Mouse (Mus musculus): ENCODE measurements around the gene Snx27. TPM values are rescaled to one million over a fixed set of nuclear protein-coding genes. Genes with fewer than 3 reads are reported as not detected.

The Snx27 gene
- 66.8 and 71.0 TPM in 2 replicates for polyA plus RNA-seq (2014; fragmentation: Nextera tagmentation; extraction: Ambion mirVana)

DNA sequence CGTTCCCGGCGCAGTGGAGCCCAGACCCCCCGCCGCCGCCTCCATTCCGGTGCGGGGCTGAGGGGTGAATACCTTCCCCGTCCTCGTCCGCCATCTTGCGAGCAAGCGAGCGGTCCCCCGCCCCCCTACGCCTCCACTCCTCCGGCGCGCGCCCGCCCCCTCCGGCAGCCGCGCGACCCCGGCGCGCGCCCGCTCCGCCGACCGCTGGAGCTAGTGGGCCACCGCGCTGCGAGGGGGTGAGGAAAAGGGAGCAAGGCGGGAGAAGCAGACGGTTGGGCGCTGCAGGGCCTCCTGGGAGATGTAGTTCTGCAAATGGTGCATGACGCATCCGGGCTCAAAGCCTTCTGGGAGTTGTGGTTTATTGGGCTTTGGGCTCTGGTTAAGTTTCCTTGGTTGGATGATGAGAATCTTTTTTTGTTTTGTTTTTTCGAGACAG is at the start of gene Snx27:
Gene Snx27 (minus strand): TSS at position 261 of the 436 bp plus-strand sequence.
- H3K4me2 ChIP-seq (ENCODE audit: low read length) = peak within 1 kb of the TSS; percentile 85
- peak; percentile 97 for ATAC-seq (ENCODE audit: low FRiP score, low TSS enrichment)
- peaks cover 25% of the 10 kb centered on the region for H3K4me1 ChIP-seq (ENCODE audit: control insufficient read depth, insufficient read depth, low read length)
- H3K27ac ChIP-seq (replicated peaks; ENCODE audit: low read depth, low read length) = peak within 1 kb of the TSS; percentile 86
- under 1% methylated on average over 42 of the region's 42 CpGs for WGBS
- H3K9ac ChIP-seq (replicated peaks; ENCODE audit: low read length) = peak within 1 kb of the TSS; percentile 81
- peak within 1 kb of the TSS; percentile 81 for H3K4me3 ChIP-seq (replicated peaks; ENCODE audit: low read depth, low read length)
- H3K9me3 ChIP-seq (ENCODE audit: control insufficient read depth, low read length) = no peaks in the 10 kb centered on the region
- no peaks in the 10 kb centered on the region for H3K27me3 ChIP-seq (ENCODE audit: control insufficient read depth, insufficient read depth, low read length)
- H3K36me3 ChIP-seq (ENCODE audit: control insufficient read depth, insufficient read depth, low read length) = no peaks in the 10 kb centered on the region
- peak; percentile 98 for DNase-seq

DNA sequence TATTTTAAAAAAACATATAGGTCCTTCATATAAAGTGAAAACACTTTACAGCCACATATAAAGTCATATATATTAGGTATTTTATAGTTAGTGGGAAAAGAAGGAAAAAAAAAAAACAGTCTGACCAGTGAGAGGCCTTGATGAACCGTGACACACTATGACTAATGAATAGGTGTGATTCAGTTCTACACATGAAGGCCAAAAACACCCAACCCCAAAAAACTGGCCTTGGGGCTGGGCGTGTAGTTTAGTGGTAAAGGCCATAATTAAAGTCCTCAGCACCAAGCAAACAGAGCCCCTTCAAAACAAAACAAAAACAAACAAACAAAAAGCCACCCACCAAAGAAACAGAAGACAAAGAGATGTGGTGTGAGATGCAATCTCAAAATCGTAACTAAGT is 47.4 kb upstream of the Snx27 start:
- H3K4me2 ChIP-seq (ENCODE audit: low read length) = no peak overlapping the region
- no peak for ATAC-seq (ENCODE audit: low FRiP score, low TSS enrichment)
- 82% methylated on average over 3 of the region's 3 CpGs for WGBS
- H3K4me3 ChIP-seq (replicated peaks; ENCODE audit: low read depth, low read length) = no peak overlapping the region
- H3K9ac ChIP-seq (replicated peaks; ENCODE audit: low read length) = no peak overlapping the region
- no peaks in the 10 kb centered on the region for H3K36me3 ChIP-seq (ENCODE audit: control insufficient read depth, insufficient read depth, low read length)
- no peaks in the 10 kb centered on the region for H3K9me3 ChIP-seq (ENCODE audit: control insufficient read depth, low read length)
- H3K4me1 ChIP-seq (ENCODE audit: control insufficient read depth, insufficient read depth, low read length) = no peaks in the 10 kb centered on the region
- no peaks in the 10 kb centered on the region for H3K27me3 ChIP-seq (ENCODE audit: control insufficient read depth, insufficient read depth, low read length)
- H3K27ac ChIP-seq (replicated peaks; ENCODE audit: low read depth, low read length) = no peak overlapping the region
- no peak for DNase-seq

DNA sequence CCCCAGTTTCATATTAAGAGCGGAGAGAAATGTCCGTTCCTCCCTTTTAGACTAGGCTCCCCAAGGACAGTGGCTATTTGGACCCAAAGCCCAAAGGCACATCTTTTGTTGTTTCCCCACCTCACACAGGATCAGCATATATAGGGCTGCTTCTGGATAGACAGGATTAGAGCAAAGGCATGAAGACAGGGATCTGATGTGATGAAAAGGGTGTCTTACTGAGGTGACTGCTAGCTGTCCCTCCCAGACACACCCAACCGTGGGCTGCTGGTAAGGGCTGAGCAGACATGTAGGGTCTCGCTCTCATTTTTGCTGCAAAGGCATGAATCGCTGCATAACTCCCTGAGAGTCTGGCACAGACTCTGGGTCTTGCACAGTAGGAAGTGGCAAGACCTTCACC is 46.2 kb upstream of the Snx27 start:
- WGBS = 82% methylated on average over 5 of the region's 5 CpGs
- no peaks in the 10 kb centered on the region for H3K36me3 ChIP-seq (ENCODE audit: control insufficient read depth, insufficient read depth, low read length)
- no peaks in the 10 kb centered on the region for H3K4me1 ChIP-seq (ENCODE audit: control insufficient read depth, insufficient read depth, low read length)
- no peak overlapping the region for H3K4me3 ChIP-seq (replicated peaks; ENCODE audit: low read depth, low read length)
- H3K9ac ChIP-seq (replicated peaks; ENCODE audit: low read length) = no peak overlapping the region
- no peak for DNase-seq
- ATAC-seq (ENCODE audit: low FRiP score, low TSS enrichment) = no peak
- H3K27ac ChIP-seq (replicated peaks; ENCODE audit: low read depth, low read length) = no peak overlapping the region
- no peaks in the 10 kb centered on the region for H3K9me3 ChIP-seq (ENCODE audit: control insufficient read depth, low read length)
- no peak overlapping the region for H3K4me2 ChIP-seq (ENCODE audit: low read length)
- no peaks in the 10 kb centered on the region for H3K27me3 ChIP-seq (ENCODE audit: control insufficient read depth, insufficient read depth, low read length)

DNA sequence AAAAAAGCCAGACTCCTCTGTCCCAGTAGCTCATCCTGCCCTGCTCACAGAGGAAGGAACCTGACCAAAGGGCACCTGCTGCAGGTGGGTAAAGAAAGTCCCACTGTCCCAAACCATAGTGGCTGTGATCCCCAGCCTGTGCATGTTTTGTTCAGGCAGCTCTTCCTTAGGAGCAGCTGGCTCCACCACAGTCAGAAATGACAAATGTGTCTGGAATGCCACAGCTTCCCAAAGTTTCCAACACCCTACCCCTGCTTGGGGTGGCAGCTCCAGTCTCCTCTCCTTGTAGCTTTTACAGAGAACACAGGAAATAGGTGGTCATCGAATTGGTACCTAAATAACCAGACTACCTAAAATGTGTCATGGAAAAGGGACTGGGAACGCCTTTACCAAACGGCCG is 41.8 kb upstream of the Snx27 start:
- WGBS = 90% methylated on average over 4 of the region's 4 CpGs
- H3K27ac ChIP-seq (replicated peaks; ENCODE audit: low read depth, low read length) = no peak overlapping the region
- H3K4me3 ChIP-seq (replicated peaks; ENCODE audit: low read depth, low read length) = no peak overlapping the region
- no peaks in the 10 kb centered on the region for H3K4me1 ChIP-seq (ENCODE audit: control insufficient read depth, insufficient read depth, low read length)
- no peaks in the 10 kb centered on the region for H3K9me3 ChIP-seq (ENCODE audit: control insufficient read depth, low read length)
- ATAC-seq (ENCODE audit: low FRiP score, low TSS enrichment) = no peak
- no peaks in the 10 kb centered on the region for H3K27me3 ChIP-seq (ENCODE audit: control insufficient read depth, insufficient read depth, low read length)
- no peak overlapping the region for H3K4me2 ChIP-seq (ENCODE audit: low read length)
- DNase-seq = no peak
- no peak overlapping the region for H3K9ac ChIP-seq (replicated peaks; ENCODE audit: low read length)
- H3K36me3 ChIP-seq (ENCODE audit: control insufficient read depth, insufficient read depth, low read length) = no peaks in the 10 kb centered on the region

DNA sequence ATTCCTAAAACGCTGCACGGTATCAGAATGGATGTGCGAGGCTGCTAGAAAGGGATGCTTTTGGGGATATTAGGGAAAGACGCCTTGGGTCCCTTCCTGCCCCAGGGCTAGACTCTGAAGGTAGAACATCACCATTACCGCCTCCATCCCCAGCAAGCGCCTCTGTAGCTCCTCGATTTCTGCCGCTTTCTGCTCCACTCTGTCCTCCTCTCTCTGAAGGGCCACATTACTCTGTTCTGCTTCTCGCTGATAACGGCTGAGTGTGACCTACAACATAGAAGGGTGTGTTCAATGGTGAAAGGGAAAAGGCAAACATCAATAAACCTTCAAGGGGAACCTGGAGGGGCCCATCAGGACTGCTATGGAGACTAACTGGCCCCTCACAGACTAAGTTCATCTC is 40.0 kb upstream of the Snx27 start:
- H3K27me3 ChIP-seq (ENCODE audit: control insufficient read depth, insufficient read depth, low read length) = no peaks in the 10 kb centered on the region
- no peaks in the 10 kb centered on the region for H3K9me3 ChIP-seq (ENCODE audit: control insufficient read depth, low read length)
- no peak overlapping the region for H3K27ac ChIP-seq (replicated peaks; ENCODE audit: low read depth, low read length)
- no peak overlapping the region for H3K4me2 ChIP-seq (ENCODE audit: low read length)
- DNase-seq (no peak), ATAC-seq (ENCODE audit: low FRiP score, low TSS enrichment) (no peak)
- no peak overlapping the region for H3K4me3 ChIP-seq (replicated peaks; ENCODE audit: low read depth, low read length)
- H3K9ac ChIP-seq (replicated peaks; ENCODE audit: low read length) = no peak overlapping the region
- no peaks in the 10 kb centered on the region for H3K4me1 ChIP-seq (ENCODE audit: control insufficient read depth, insufficient read depth, low read length)
- H3K36me3 ChIP-seq (ENCODE audit: control insufficient read depth, insufficient read depth, low read length) = no peaks in the 10 kb centered on the region
- WGBS = 95% methylated on average over 10 of the region's 10 CpGs

DNA sequence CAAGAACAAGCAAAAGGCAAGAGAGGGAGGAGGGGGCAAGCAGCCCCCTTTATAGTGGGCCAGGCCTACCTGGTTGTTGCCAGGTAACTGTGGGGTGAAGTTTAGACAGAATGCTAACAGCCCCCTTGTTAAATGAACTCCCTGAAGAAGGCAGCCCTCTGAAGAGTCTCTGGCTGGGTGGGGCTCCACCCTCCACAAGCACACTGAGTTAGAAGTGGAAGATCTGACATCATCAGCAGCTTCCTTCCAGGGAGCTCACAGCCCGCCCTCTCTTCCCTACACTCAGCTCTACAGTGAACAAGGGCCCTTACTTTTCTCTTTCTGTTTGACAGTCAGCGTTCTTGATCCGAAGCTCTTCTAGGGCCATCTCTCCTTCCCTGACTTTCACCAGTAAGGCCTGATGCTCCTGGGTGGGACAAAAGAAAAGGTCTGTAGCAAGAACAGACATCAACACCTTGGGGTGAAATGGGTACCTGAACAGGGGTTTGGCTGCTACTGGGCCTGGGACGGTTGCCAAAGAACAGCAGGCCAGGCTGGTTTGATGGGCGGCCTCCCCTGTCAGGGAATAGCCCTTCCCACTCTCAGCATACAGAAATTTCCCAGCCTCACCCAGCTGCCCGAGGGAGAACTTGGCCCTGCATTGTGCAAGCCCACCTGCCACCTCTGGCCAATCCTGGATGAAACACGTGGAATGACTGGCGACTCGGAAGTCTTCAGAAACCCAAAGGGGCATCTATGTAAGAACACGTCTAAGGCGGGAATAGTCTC is 39.4 kb upstream of the Snx27 start:
- no peaks in the 10 kb centered on the region for H3K27me3 ChIP-seq (ENCODE audit: control insufficient read depth, insufficient read depth, low read length)
- 82% methylated on average over 11 of the region's 11 CpGs for WGBS
- ATAC-seq (ENCODE audit: low FRiP score, low TSS enrichment) = no peak
- no peak overlapping the region for H3K27ac ChIP-seq (replicated peaks; ENCODE audit: low read depth, low read length)
- DNase-seq = no peak
- no peaks in the 10 kb centered on the region for H3K36me3 ChIP-seq (ENCODE audit: control insufficient read depth, insufficient read depth, low read length)
- no peak overlapping the region for H3K9ac ChIP-seq (replicated peaks; ENCODE audit: low read length)
- H3K9me3 ChIP-seq (ENCODE audit: control insufficient read depth, low read length) = no peaks in the 10 kb centered on the region
- no peak overlapping the region for H3K4me2 ChIP-seq (ENCODE audit: low read length)
- no peaks in the 10 kb centered on the region for H3K4me1 ChIP-seq (ENCODE audit: control insufficient read depth, insufficient read depth, low read length)
- no peak overlapping the region for H3K4me3 ChIP-seq (replicated peaks; ENCODE audit: low read depth, low read length)

DNA sequence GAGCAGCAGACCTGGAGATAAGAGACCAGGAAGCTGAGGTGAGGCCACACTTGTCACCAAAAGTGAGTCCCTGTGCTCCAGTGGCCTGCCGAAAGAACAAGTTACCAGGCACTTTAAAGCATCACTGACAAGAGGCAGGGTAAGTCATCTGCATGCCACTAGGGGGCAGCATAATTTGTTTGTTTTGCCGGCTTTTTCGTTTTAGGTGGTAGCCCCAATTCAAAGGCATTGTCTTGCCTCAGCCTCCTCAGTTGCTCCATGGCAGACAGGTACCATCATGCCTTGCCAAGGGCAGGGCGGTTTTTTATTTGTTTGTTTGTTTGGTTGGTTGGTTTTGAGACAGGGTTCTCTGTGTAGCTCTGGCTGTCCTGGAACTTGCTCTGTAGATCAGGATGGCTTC is 34.2 kb upstream of the Snx27 start:
- Histone ChIP-seq H3K27ac (replicated peaks; ENCODE audit: low read depth, low read length) (no peak overlapping the region), H3K4me1 (ENCODE audit: control insufficient read depth, insufficient read depth, low read length) (no peaks in the 10 kb centered on the region), H3K4me2 (ENCODE audit: low read length) (no peak overlapping the region), H3K4me3 (replicated peaks; ENCODE audit: low read depth, low read length) (no peak overlapping the region), H3K9me3 (ENCODE audit: control insufficient read depth, low read length) (no peaks in the 10 kb centered on the region), H3K36me3 (ENCODE audit: control insufficient read depth, insufficient read depth, low read length) (no peaks in the 10 kb centered on the region), H3K27me3 (ENCODE audit: control insufficient read depth, insufficient read depth, low read length) (no peaks in the 10 kb centered on the region), H3K9ac (replicated peaks; ENCODE audit: low read length) (no peak overlapping the region)
- ATAC-seq (ENCODE audit: low FRiP score, low TSS enrichment) = no peak
- peak; percentile 56 for DNase-seq
- WGBS = 72% methylated on average over 4 of the region's 4 CpGs

DNA sequence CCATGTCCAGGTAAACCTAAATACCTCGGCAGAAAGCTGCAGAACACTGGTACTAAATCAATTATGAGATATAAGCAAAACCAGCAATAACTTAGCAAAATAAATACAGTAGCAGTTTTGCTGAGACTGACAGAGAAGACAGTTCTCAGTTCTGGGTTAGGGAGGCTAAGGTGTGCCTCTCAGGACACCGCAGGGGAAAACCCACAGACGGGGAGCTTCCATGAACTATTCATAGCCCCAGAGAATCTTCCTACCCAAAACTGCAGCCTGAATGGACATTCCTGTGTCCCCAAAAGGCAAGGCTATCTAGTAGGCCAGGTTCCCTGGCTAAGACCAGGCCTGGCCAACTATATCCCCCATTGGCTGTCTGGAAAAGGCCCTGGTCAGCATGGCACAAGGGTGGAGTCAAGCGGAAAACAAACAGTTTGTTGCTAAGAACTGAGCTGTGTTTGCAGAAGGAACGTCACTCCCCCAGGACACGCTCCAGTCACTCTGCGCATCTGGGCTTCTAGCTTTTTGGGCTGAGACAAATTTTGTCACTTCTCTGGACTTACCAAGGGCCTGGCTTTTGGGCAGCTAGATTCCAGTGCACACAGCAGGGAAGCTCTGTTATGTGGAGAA is 30.9 kb upstream of the Snx27 start:
- Histone ChIP-seq H3K27ac (replicated peaks; ENCODE audit: low read depth, low read length) (no peak overlapping the region), H3K4me2 (ENCODE audit: low read length) (no peak overlapping the region), H3K9ac (replicated peaks; ENCODE audit: low read length) (no peak overlapping the region), H3K4me3 (replicated peaks; ENCODE audit: low read depth, low read length) (no peak overlapping the region), H3K4me1 (ENCODE audit: control insufficient read depth, insufficient read depth, low read length) (no peaks in the 10 kb centered on the region), H3K27me3 (ENCODE audit: control insufficient read depth, insufficient read depth, low read length) (no peaks in the 10 kb centered on the region), H3K36me3 (ENCODE audit: control insufficient read depth, insufficient read depth, low read length) (no peaks in the 10 kb centered on the region), H3K9me3 (ENCODE audit: control insufficient read depth, low read length) (no peaks in the 10 kb centered on the region)
- no peak for DNase-seq
- ATAC-seq (ENCODE audit: low FRiP score, low TSS enrichment) = no peak
- 51% methylated on average over 7 of the region's 7 CpGs for WGBS

DNA sequence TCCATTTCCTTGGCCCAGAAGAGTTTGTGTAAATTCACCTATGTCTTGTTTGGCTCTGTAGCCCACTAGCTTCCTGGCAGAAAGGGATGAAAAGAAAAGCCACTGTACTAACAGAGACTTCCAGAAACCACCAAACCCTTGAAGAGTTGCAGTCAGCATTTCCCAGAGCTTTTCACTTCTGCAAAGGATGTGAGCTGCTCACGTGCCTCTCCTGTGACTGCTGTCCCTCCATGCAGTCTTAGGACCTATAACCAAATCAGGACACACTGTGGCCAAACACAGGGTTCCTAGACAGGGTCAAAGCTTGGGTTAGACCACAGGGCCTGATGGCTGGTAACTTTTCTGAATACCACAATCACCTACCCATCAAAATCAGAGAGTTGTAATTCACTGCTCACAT is 29.8 kb upstream of the Snx27 start:
- H3K4me1 ChIP-seq (ENCODE audit: control insufficient read depth, insufficient read depth, low read length) = no peaks in the 10 kb centered on the region

More for the DNA sequence above, 29.8 kb upstream of the Snx27 start:
- Histone ChIP-seq H3K27ac (replicated peaks; ENCODE audit: low read depth, low read length) (no peak overlapping the region), H3K9me3 (ENCODE audit: control insufficient read depth, low read length) (no peaks in the 10 kb centered on the region), H3K9ac (replicated peaks; ENCODE audit: low read length) (no peak overlapping the region), H3K4me2 (ENCODE audit: low read length) (no peak overlapping the region), H3K36me3 (ENCODE audit: control insufficient read depth, insufficient read depth, low read length) (no peaks in the 10 kb centered on the region), H3K4me3 (replicated peaks; ENCODE audit: low read depth, low read length) (no peak overlapping the region), H3K27me3 (ENCODE audit: control insufficient read depth, insufficient read depth, low read length) (no peaks in the 10 kb centered on the region)
- ATAC-seq (ENCODE audit: low FRiP score, low TSS enrichment) (no peak), DNase-seq (no peak)
- WGBS = 86% methylated on average over 1 of the region's 1 CpGs

All from midbrain, embryonic 14.5 days (tissue).